Mouse (Mus musculus): ENCODE data around the gene Gm20532. TPM values are rescaled to one million over a fixed set of nuclear protein-coding genes. Genes with fewer than 3 reads are reported as not detected.

Gm20532 gene
- polyA plus RNA-seq, 1 experiment from 2014 or later: not detected

- Histone ChIP-seq H3K4me3 (no peak overlapping the region), H3K9me3 (no peaks in the 10 kb centered on the region), H3K4me1 (peaks cover 55% of the 10 kb centered on the region), H3K9ac (no peak overlapping the region), H3K27ac (replicated peaks) (peak overlapping the region; percentile 25; the same call in 1 of the 2 replicates), H3K36me3 (no peaks in the 10 kb centered on the region), H3K27me3 (replicated peaks) (no peaks in the 10 kb centered on the region), H3K4me2 (no peak overlapping the region)
- ATAC-seq (ENCODE audit: extremely low read depth, insufficient number of reproducible peaks, low FRiP score, low TSS enrichment): no peak
- WGBS: 72% methylated on average over 8 of the region's 8 CpGs
Observed at GRCm38 (mm10) chr2:26551446-26551845, 35.0 kb upstream of the Gm20532 start.

GRCm38 (mm10) chr2:26552066-26552465, 34.4 kb upstream of the Gm20532 start:
- Histone ChIP-seq H3K4me1 (peaks cover 59% of the 10 kb centered on the region), H3K27me3 (replicated peaks) (no peaks in the 10 kb centered on the region), H3K27ac (replicated peaks) (no peak overlapping the region), H3K4me2 (no peak overlapping the region), H3K9ac (no peak overlapping the region), H3K36me3 (no peaks in the 10 kb centered on the region), H3K9me3 (no peaks in the 10 kb centered on the region), H3K4me3 (no peak overlapping the region)
- WGBS: 79% methylated on average over 2 of the region's 2 CpGs
- no peak for ATAC-seq (ENCODE audit: extremely low read depth, insufficient number of reproducible peaks, low FRiP score, low TSS enrichment)

- Histone ChIP-seq H3K4me1 (peaks cover 56% of the 10 kb centered on the region), H3K4me2 (no peak overlapping the region), H3K36me3 (no peaks in the 10 kb centered on the region), H3K9me3 (no peaks in the 10 kb centered on the region), H3K9ac (no peak overlapping the region), H3K4me3 (no peak overlapping the region), H3K27me3 (replicated peaks) (no peaks in the 10 kb centered on the region), H3K27ac (replicated peaks) (no peak overlapping the region)
- ATAC-seq (ENCODE audit: extremely low read depth, insufficient number of reproducible peaks, low FRiP score, low TSS enrichment): no peak
- whole genome bisulfite sequencing: 79% methylated on average over 9 of the region's 9 CpGs
Observed at GRCm38 (mm10) chr2:26553904-26554303, 32.5 kb upstream of the Gm20532 start.

- H3K27ac ChIP-seq (replicated peaks): no peak overlapping the region
- H3K36me3 ChIP-seq: no peaks in the 10 kb centered on the region
- no peaks in the 10 kb centered on the region for H3K9me3 ChIP-seq
- no peak for ATAC-seq (ENCODE audit: extremely low read depth, insufficient number of reproducible peaks, low FRiP score, low TSS enrichment)
- 60% methylated on average over 4 of the region's 4 CpGs for WGBS
- no peak overlapping the region for H3K9ac ChIP-seq
- H3K4me1 ChIP-seq: peaks cover 47% of the 10 kb centered on the region
- H3K4me3 ChIP-seq: no peak overlapping the region
- H3K27me3 ChIP-seq (replicated peaks): no peaks in the 10 kb centered on the region
- no peak overlapping the region for H3K4me2 ChIP-seq
Observed at GRCm38 (mm10) chr2:26555076-26555475, 31.4 kb upstream of the Gm20532 start.

GRCm38 (mm10) chr2:26556535-26556993, 29.9 kb upstream of the Gm20532 start:
- 11% methylated on average over 4 of the region's 4 CpGs for whole genome bisulfite sequencing
- Histone ChIP-seq H3K27ac (replicated peaks) (peak overlapping the region; percentile 51), H3K36me3 (no peaks in the 10 kb centered on the region), H3K4me1 (peaks cover 40% of the 10 kb centered on the region), H3K9ac (no peak overlapping the region), H3K27me3 (replicated peaks) (no peaks in the 10 kb centered on the region), H3K4me3 (no peak overlapping the region), H3K4me2 (peak overlapping the region; percentile 10; the same call in 1 of the 2 replicates), H3K9me3 (no peaks in the 10 kb centered on the region)
- no peak for ATAC-seq (ENCODE audit: extremely low read depth, insufficient number of reproducible peaks, low FRiP score, low TSS enrichment)

GRCm38 (mm10) chr2:26560506-26560905, 25.9 kb upstream of the Gm20532 start:
- Histone ChIP-seq H3K9me3 (no peaks in the 10 kb centered on the region), H3K4me1 (peaks cover 27% of the 10 kb centered on the region), H3K27me3 (replicated peaks) (no peaks in the 10 kb centered on the region), H3K27ac (replicated peaks) (no peak overlapping the region), H3K9ac (no peak overlapping the region), H3K4me3 (no peak overlapping the region), H3K36me3 (no peaks in the 10 kb centered on the region), H3K4me2 (no peak overlapping the region)
- WGBS: 69% methylated on average over 5 of the region's 5 CpGs
- ATAC-seq (ENCODE audit: extremely low read depth, insufficient number of reproducible peaks, low FRiP score, low TSS enrichment): no peak

- Histone ChIP-seq H3K4me1 (peaks cover 23% of the 10 kb centered on the region), H3K9ac (0 out of 2 replicates have a peak overlapping the region, but pooled peaks have one; percentile 16), H3K4me2 (no peak overlapping the region), H3K27me3 (replicated peaks) (no peaks in the 10 kb centered on the region), H3K4me3 (no peak overlapping the region), H3K27ac (replicated peaks) (no peak overlapping the region), H3K36me3 (no peaks in the 10 kb centered on the region), H3K9me3 (no peaks in the 10 kb centered on the region)
- 0 out of 2 replicates have a peak, but pooled peaks have one; percentile 3 for ATAC-seq (ENCODE audit: extremely low read depth, insufficient number of reproducible peaks, low FRiP score, low TSS enrichment)
- 40% methylated on average over 6 of the region's 6 CpGs for WGBS
Observed at GRCm38 (mm10) chr2:26561351-26562016, 25.0 kb upstream of the Gm20532 start.

- no peak overlapping the region for H3K9ac ChIP-seq
- H3K4me1 ChIP-seq: peaks cover 27% of the 10 kb centered on the region
- H3K4me3 ChIP-seq: no peak overlapping the region
- no peak overlapping the region for H3K27ac ChIP-seq (replicated peaks)
- H3K4me2 ChIP-seq: no peak overlapping the region
- no peaks in the 10 kb centered on the region for H3K27me3 ChIP-seq (replicated peaks)
- ATAC-seq (ENCODE audit: extremely low read depth, insufficient number of reproducible peaks, low FRiP score, low TSS enrichment): no peak
- no peaks in the 10 kb centered on the region for H3K36me3 ChIP-seq
- no peaks in the 10 kb centered on the region for H3K9me3 ChIP-seq
- 10% methylated on average over 4 of the region's 4 CpGs for WGBS
Observed at GRCm38 (mm10) chr2:26566221-26566620, 20.2 kb upstream of the Gm20532 start.

- WGBS: 14% methylated on average over 3 of the region's 3 CpGs
- peak overlapping the region; percentile 90 for H3K27ac ChIP-seq (replicated peaks)
- H3K4me1 ChIP-seq: peaks cover 62% of the 10 kb centered on the region
- no peak overlapping the region; the same call in 1 of the 2 replicates for H3K4me2 ChIP-seq
- no peaks in the 10 kb centered on the region for H3K27me3 ChIP-seq (replicated peaks)
- no peak overlapping the region for H3K4me3 ChIP-seq
- H3K9ac ChIP-seq: no peak overlapping the region
- no peak for ATAC-seq (ENCODE audit: extremely low read depth, insufficient number of reproducible peaks, low FRiP score, low TSS enrichment)
- no peaks in the 10 kb centered on the region for H3K9me3 ChIP-seq
- no peaks in the 10 kb centered on the region for H3K36me3 ChIP-seq
Observed at GRCm38 (mm10) chr2:26570034-26570433, 16.4 kb upstream of the Gm20532 start.

GRCm38 (mm10) chr2:26571400-26571799, 15.0 kb upstream of the Gm20532 start:
- Histone ChIP-seq H3K4me2 (peak overlapping the region; percentile 27), H3K4me3 (no peak overlapping the region; the same call in 1 of the 2 replicates), H3K4me1 (peaks cover 70% of the 10 kb centered on the region), H3K36me3 (no peaks in the 10 kb centered on the region), H3K9ac (peak overlapping the region; percentile 70), H3K9me3 (no peaks in the 10 kb centered on the region), H3K27me3 (replicated peaks) (no peaks in the 10 kb centered on the region), H3K27ac (replicated peaks) (peak overlapping the region; percentile 90)
- no peak for ATAC-seq (ENCODE audit: extremely low read depth, insufficient number of reproducible peaks, low FRiP score, low TSS enrichment)
- 56% methylated on average over 9 of the region's 9 CpGs for WGBS

GRCm38 (mm10) chr2:26571826-26572225, 14.6 kb upstream of the Gm20532 start:
- no peaks in the 10 kb centered on the region for H3K9me3 ChIP-seq
- peak; percentile 8; the same call in 1 of the 2 replicates for ATAC-seq (ENCODE audit: extremely low read depth, insufficient number of reproducible peaks, low FRiP score, low TSS enrichment)
- peak overlapping the region; percentile 70 for H3K9ac ChIP-seq
- no peaks in the 10 kb centered on the region for H3K36me3 ChIP-seq
- H3K27ac ChIP-seq (replicated peaks): peak overlapping the region; percentile 90
- 27% methylated on average over 5 of the region's 5 CpGs for WGBS
- peaks cover 72% of the 10 kb centered on the region for H3K4me1 ChIP-seq
- H3K4me3 ChIP-seq: no peak overlapping the region; the same call in 1 of the 2 replicates
- H3K27me3 ChIP-seq (replicated peaks): no peaks in the 10 kb centered on the region
- peak overlapping the region; percentile 27 for H3K4me2 ChIP-seq

- Histone ChIP-seq H3K9me3 (no peaks in the 10 kb centered on the region), H3K36me3 (no peaks in the 10 kb centered on the region), H3K9ac (peak overlapping the region; percentile 56), H3K27ac (replicated peaks) (peak overlapping the region; percentile 90), H3K4me2 (peak overlapping the region; percentile 56), H3K27me3 (replicated peaks) (no peaks in the 10 kb centered on the region), H3K4me1 (peaks cover 85% of the 10 kb centered on the region), H3K4me3 (no peak overlapping the region)
- peak; percentile 33; the same call in 1 of the 2 replicates for ATAC-seq (ENCODE audit: extremely low read depth, insufficient number of reproducible peaks, low FRiP score, low TSS enrichment)
- 30% methylated on average over 12 of the region's 12 CpGs for WGBS
Observed at GRCm38 (mm10) chr2:26573396-26573795, 13.0 kb upstream of the Gm20532 start.

Measured in heart, embryonic 13.5 days (tissue).